Mouse (Mus musculus): ENCODE results near the gene Gm4340. TPM values are rescaled to one million over a fixed set of nuclear protein-coding genes. Genes with fewer than 3 reads are reported as not detected.
"Not testable (repeated sequence)": the region's sequence is repeated elsewhere in the genome, so short reads cannot be mapped to it uniquely, and the experiment has no call there.

Gm4340 gene
- not detected in 2 replicates for polyA plus RNA-seq (2015; fragmentation: Nextera tagmentation; extraction: Ambion mirVana)

- not testable (repeated sequence) for H3K9ac ChIP-seq; ATAC-seq; H3K4me2 ChIP-seq; H3K4me3 ChIP-seq; H3K36me3 ChIP-seq (ENCODE audit: poor library complexity, severe bottlenecking); H3K27ac ChIP-seq; H3K27me3 ChIP-seq; H3K4me1 ChIP-seq; H3K9me3 ChIP-seq (replicated peaks)
- no CpG with 5 or more reads among the region's 3 CpGs for WGBS
Observed at GRCm38 (mm10) chr10:104193742-104194141, at the start of gene Gm4340. Gene Gm4340 (plus strand): TSS chr10:104194042.

GRCm38 (mm10) chr10:104151197-104151596 is 42.6 kb upstream of the Gm4340 start, which contains the start of gene Gm6763:
Gene Gm6763 (plus strand): TSS chr10:104151497.
- H3K36me3 ChIP-seq (ENCODE audit: poor library complexity, severe bottlenecking); H3K27ac ChIP-seq; H3K27me3 ChIP-seq; H3K4me1 ChIP-seq; ATAC-seq; H3K4me2 ChIP-seq; H3K9me3 ChIP-seq (replicated peaks); H3K9ac ChIP-seq; H3K4me3 ChIP-seq: not testable (repeated sequence)
- WGBS = no CpG with 5 or more reads among the region's 3 CpGs

GRCm38 (mm10) chr10:104159706-104160105 is 34.1 kb upstream of the Gm4340 start, which contains the start of gene Gm8764:
Gene Gm8764 (plus strand): TSS chr10:104160006.
- H3K4me1 ChIP-seq; H3K36me3 ChIP-seq (ENCODE audit: poor library complexity, severe bottlenecking); H3K27me3 ChIP-seq; H3K4me3 ChIP-seq; H3K4me2 ChIP-seq; ATAC-seq; H3K9ac ChIP-seq; H3K27ac ChIP-seq; H3K9me3 ChIP-seq (replicated peaks): not testable (repeated sequence)
- WGBS = no CpG with 5 or more reads among the region's 3 CpGs

- not testable (repeated sequence) for H3K4me1 ChIP-seq; ATAC-seq; H3K4me3 ChIP-seq; H3K36me3 ChIP-seq (ENCODE audit: poor library complexity, severe bottlenecking); H3K4me2 ChIP-seq; H3K9me3 ChIP-seq (replicated peaks); H3K27ac ChIP-seq; H3K9ac ChIP-seq; H3K27me3 ChIP-seq
- WGBS = no CpG with 5 or more reads among the region's 3 CpGs
Observed at GRCm38 (mm10) chr10:104168215-104168614, 25.6 kb upstream of the Gm4340 start, which contains the start of gene Gm21304. Gene Gm21304 (plus strand): TSS chr10:104168515.

- WGBS = no CpG with 5 or more reads among the region's 3 CpGs
- not testable (repeated sequence) for H3K4me2 ChIP-seq; H3K9me3 ChIP-seq (replicated peaks); ATAC-seq; H3K9ac ChIP-seq; H3K36me3 ChIP-seq (ENCODE audit: poor library complexity, severe bottlenecking); H3K27me3 ChIP-seq; H3K4me1 ChIP-seq; H3K4me3 ChIP-seq; H3K27ac ChIP-seq
Observed at GRCm38 (mm10) chr10:104176724-104177123, 17.1 kb upstream of the Gm4340 start, which contains the start of gene Gm21312. Gene Gm21312 (plus strand): TSS chr10:104177024.

GRCm38 (mm10) chr10:104185233-104185632 is 8.6 kb upstream of the Gm4340 start, which contains the start of gene Gm20765:
Gene Gm20765 (plus strand): TSS chr10:104185533.
- not testable (repeated sequence) for H3K4me1 ChIP-seq; H3K9me3 ChIP-seq (replicated peaks); H3K4me3 ChIP-seq; H3K9ac ChIP-seq; H3K36me3 ChIP-seq (ENCODE audit: poor library complexity, severe bottlenecking); H3K4me2 ChIP-seq; H3K27ac ChIP-seq; H3K27me3 ChIP-seq; ATAC-seq
- no CpG with 5 or more reads among the region's 3 CpGs for WGBS

- ATAC-seq = no peak; the same call in 1 of the 2 replicates
- no peak overlapping the region for H3K27ac ChIP-seq
- no peaks in the 10 kb centered on the region for H3K27me3 ChIP-seq
- H3K4me3 ChIP-seq = no peak overlapping the region
- H3K9me3 ChIP-seq (replicated peaks) = no peaks in the 10 kb centered on the region
- H3K36me3 ChIP-seq (ENCODE audit: poor library complexity, severe bottlenecking) = no peaks in the 10 kb centered on the region
- H3K4me1 ChIP-seq = no peaks in the 10 kb centered on the region
- no peak overlapping the region for H3K4me2 ChIP-seq
- H3K9ac ChIP-seq = no peak overlapping the region
- 79% methylated on average over 1 of the region's 1 CpGs for WGBS
Observed at GRCm38 (mm10) chr10:104209655-104210054, 15.8 kb downstream of the Gm4340 start.

- Histone ChIP-seq H3K9ac (no peak overlapping the region), H3K36me3 (ENCODE audit: poor library complexity, severe bottlenecking) (no peaks in the 10 kb centered on the region), H3K4me2 (no peak overlapping the region), H3K27me3 (no peaks in the 10 kb centered on the region), H3K4me1 (no peaks in the 10 kb centered on the region), H3K9me3 (replicated peaks) (no peaks in the 10 kb centered on the region), H3K27ac (no peak overlapping the region), H3K4me3 (no peak overlapping the region)
- ATAC-seq = peak; percentile 55; the same call in 1 of the 2 replicates
- WGBS = 74% methylated on average over 3 of the region's 3 CpGs
Observed at GRCm38 (mm10) chr10:104210268-104210990, 16.6 kb downstream of the Gm4340 start.

GRCm38 (mm10) chr10:104214527-104214926 is 20.7 kb downstream of the Gm4340 start:
- Histone ChIP-seq H3K36me3 (ENCODE audit: poor library complexity, severe bottlenecking) (no peaks in the 10 kb centered on the region), H3K9ac (no peak overlapping the region), H3K27me3 (no peaks in the 10 kb centered on the region), H3K4me1 (no peaks in the 10 kb centered on the region), H3K4me3 (no peak overlapping the region), H3K9me3 (replicated peaks) (no peaks in the 10 kb centered on the region), H3K27ac (no peak overlapping the region), H3K4me2 (no peak overlapping the region)
- WGBS = 89% methylated on average over 5 of the region's 5 CpGs
- no peak for ATAC-seq

- 81% methylated on average over 6 of the region's 6 CpGs for WGBS
- ATAC-seq = peak; percentile 92
- no peaks in the 10 kb centered on the region for H3K36me3 ChIP-seq (ENCODE audit: poor library complexity, severe bottlenecking)
- H3K4me1 ChIP-seq = no peaks in the 10 kb centered on the region
- H3K4me2 ChIP-seq = no peak overlapping the region
- no peaks in the 10 kb centered on the region for H3K9me3 ChIP-seq (replicated peaks)
- H3K4me3 ChIP-seq = no peak overlapping the region
- H3K9ac ChIP-seq = no peak overlapping the region
- no peak overlapping the region for H3K27ac ChIP-seq
- no peaks in the 10 kb centered on the region for H3K27me3 ChIP-seq
Observed at GRCm38 (mm10) chr10:104220303-104221021, 26.6 kb downstream of the Gm4340 start.
